Mouse (Mus musculus): ENCODE measurements around the gene Cabp1. TPM values are rescaled to one million over a fixed set of nuclear protein-coding genes. Genes with fewer than 3 reads are reported as not detected.

Cabp1 gene
- polyA plus RNA-seq, 1 experiment from 2014 or later: 13.0 TPM

DNA sequence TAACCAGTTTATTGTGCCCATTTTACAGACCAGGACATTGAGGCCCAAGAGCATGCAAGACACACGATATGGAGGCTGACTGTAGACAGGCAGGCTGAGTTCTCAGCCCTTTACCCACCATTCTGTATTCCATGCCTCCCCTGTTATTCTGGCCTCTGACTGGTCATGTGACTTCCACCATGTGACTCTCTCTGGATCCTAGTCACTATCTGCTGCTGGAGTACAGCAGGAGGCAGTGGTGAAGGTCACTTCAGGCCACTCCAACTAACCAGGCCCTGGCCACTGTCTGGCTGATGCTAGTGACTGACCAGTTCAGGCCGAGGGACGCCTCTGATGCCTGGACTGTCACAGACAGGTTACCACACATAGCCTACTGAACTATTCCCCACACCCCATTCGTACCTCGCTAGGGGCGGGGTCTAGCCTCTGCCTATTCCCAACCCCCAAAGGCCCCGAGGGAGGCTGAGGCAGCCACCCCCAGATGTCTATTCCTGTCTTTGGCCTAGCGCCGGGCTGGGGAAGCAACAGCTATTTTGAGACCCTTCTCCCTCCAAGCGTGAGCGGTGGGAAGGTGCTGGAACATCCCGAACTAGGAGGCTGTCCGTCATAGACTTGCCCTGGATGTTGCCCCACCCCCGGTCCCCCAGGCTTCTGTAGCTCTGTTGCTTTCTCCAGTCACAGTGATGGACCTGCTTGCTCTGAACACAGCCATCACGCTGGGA lies 36.8 kb upstream of the Cabp1 start:
- Histone ChIP-seq H3K4me1 (replicated peaks) (peaks cover 15% of the 10 kb centered on the region), H3K9ac (no peak overlapping the region), H3K4me2 (no peak overlapping the region), H3K4me3 (no peak overlapping the region), H3K36me3 (no peaks in the 10 kb centered on the region), H3K9me3 (no peaks in the 10 kb centered on the region), H3K27ac (no peak overlapping the region), H3K27me3 (peaks cover 41% of the 10 kb centered on the region)
- 0 out of 2 replicates have a peak, but pooled peaks have one; percentile 27 for ATAC-seq (ENCODE audit: low FRiP score)
- WGBS: 59% methylated on average over 15 of the region's 15 CpGs

- H3K4me1 ChIP-seq (replicated peaks): peaks cover 14% of the 10 kb centered on the region
- 84% methylated on average over 3 of the region's 3 CpGs for WGBS
- no peaks in the 10 kb centered on the region for H3K36me3 ChIP-seq
- peaks cover 10% of the 10 kb centered on the region for H3K27me3 ChIP-seq
- H3K27ac ChIP-seq: no peak overlapping the region
- no peak overlapping the region for H3K4me3 ChIP-seq
- H3K9me3 ChIP-seq: no peaks in the 10 kb centered on the region
- no peak for ATAC-seq (ENCODE audit: low FRiP score)
- no peak overlapping the region for H3K9ac ChIP-seq
- no peak overlapping the region for H3K4me2 ChIP-seq
These were observed 28.3 kb upstream of the Cabp1 start for GRCm38 (mm10) chr5:115222485-115222884.

DNA sequence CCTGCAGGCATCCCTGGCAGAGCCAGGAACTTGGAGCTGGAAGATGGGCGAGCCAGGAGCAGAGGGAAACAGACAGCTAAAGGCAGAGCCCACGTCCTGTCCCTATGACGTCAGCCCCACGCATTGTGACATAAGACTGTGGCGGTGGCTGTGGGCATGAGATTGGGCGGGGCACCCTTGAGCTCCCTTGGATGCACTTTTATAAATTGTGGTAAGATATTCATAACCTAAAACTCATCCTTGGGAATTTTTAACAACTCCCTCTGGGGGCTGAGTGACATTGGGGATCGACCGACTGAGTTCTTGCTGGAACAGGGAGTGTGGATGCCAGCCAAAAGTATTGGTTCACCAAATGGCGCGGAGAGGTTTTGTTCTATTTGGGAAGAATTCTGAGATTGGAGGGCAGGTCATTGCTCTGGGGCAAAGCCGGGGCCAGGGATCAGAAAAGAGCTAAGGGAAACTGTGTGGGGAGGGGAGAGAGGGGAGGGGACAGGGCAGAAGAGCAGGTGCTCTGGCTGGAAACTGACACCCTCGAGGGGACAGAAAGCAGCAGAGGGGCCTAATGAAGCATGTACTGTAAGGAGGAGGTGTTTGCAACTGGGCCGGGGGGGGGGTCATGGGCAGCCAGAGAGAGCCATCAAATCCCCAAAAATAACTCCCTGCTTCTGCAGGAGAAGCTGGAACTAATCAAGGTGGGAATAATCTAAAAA lies 26.9 kb upstream of the Cabp1 start:
- H3K4me2 ChIP-seq: no peak overlapping the region
- H3K9me3 ChIP-seq: no peaks in the 10 kb centered on the region
- H3K27me3 ChIP-seq: peaks cover 17% of the 10 kb centered on the region
- H3K4me3 ChIP-seq: no peak overlapping the region
- no peaks in the 10 kb centered on the region for H3K36me3 ChIP-seq
- peaks cover 14% of the 10 kb centered on the region for H3K4me1 ChIP-seq (replicated peaks)
- no peak overlapping the region for H3K27ac ChIP-seq
- peak overlapping the region; percentile 40; the same call in 1 of the 2 replicates for H3K9ac ChIP-seq
- 38% methylated on average over 13 of the region's 13 CpGs for WGBS
- ATAC-seq (ENCODE audit: low FRiP score): no peak

DNA sequence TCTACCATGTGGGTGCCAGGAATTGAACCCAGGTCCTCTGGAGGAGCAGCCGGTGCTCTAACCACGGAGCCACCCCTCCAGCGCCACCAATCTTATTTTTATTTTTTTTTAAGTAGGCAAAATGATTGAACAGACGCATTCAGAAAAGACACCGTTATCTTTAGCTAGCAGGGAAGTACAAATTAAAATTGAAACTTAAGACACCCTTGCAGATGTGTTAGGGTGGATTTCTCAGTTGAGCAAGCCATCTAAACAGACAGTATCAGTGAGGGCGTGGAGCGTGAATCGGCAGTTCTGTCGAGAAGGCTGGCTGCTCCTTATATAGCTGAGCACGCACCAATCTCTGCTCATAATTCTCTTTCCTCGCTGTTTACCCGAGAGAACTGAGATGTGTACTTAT lies 23.8 kb upstream of the Cabp1 start:
- ATAC-seq (ENCODE audit: low FRiP score): no peak
- Histone ChIP-seq H3K4me1 (replicated peaks) (peaks cover 22% of the 10 kb centered on the region), H3K4me2 (no peak overlapping the region), H3K9ac (no peak overlapping the region), H3K36me3 (no peaks in the 10 kb centered on the region), H3K9me3 (no peaks in the 10 kb centered on the region), H3K27me3 (peaks cover 28% of the 10 kb centered on the region), H3K4me3 (no peak overlapping the region), H3K27ac (no peak overlapping the region)
- WGBS: 94% methylated on average over 12 of the region's 12 CpGs

- WGBS: 13% methylated on average over 27 of the region's 27 CpGs
- H3K27me3 ChIP-seq: peaks cover 33% of the 10 kb centered on the region
- H3K4me1 ChIP-seq (replicated peaks): peaks cover 11% of the 10 kb centered on the region
- peak overlapping the region; percentile 77 for H3K9ac ChIP-seq
- peak overlapping the region; percentile 83 for H3K27ac ChIP-seq
- peak overlapping the region; percentile 45 for H3K4me3 ChIP-seq
- H3K36me3 ChIP-seq: no peaks in the 10 kb centered on the region
- H3K9me3 ChIP-seq: no peaks in the 10 kb centered on the region
- ATAC-seq (ENCODE audit: low FRiP score): peak; percentile 64; the same call in 1 of the 2 replicates
- H3K4me2 ChIP-seq: peak overlapping the region; percentile 65
These were observed 21.3 kb upstream of the Cabp1 start for GRCm38 (mm10) chr5:115215273-115216185.

- no peaks in the 10 kb centered on the region for H3K9me3 ChIP-seq
- H3K4me2 ChIP-seq: peak overlapping the region; percentile 65
- H3K4me3 ChIP-seq: peak overlapping the region; percentile 45
- H3K36me3 ChIP-seq: no peaks in the 10 kb centered on the region
- H3K4me1 ChIP-seq (replicated peaks): peaks cover 11% of the 10 kb centered on the region
- WGBS: under 1% methylated on average over 17 of the region's 17 CpGs
- H3K27me3 ChIP-seq: peaks cover 27% of the 10 kb centered on the region
- peak; percentile 65 for ATAC-seq (ENCODE audit: low FRiP score)
- H3K27ac ChIP-seq: peak overlapping the region; percentile 83
- peak overlapping the region; percentile 77 for H3K9ac ChIP-seq
These were observed 20.7 kb upstream of the Cabp1 start for GRCm38 (mm10) chr5:115214864-115215263.

GRCm38 (mm10) chr5:115212861-115213260 lies 18.7 kb upstream of the Cabp1 start:
- H3K4me3 ChIP-seq: no peak overlapping the region
- no peaks in the 10 kb centered on the region for H3K9me3 ChIP-seq
- H3K4me2 ChIP-seq: no peak overlapping the region
- WGBS: 74% methylated on average over 4 of the region's 4 CpGs
- no peak overlapping the region for H3K9ac ChIP-seq
- H3K4me1 ChIP-seq (replicated peaks): peaks cover 11% of the 10 kb centered on the region
- peaks cover 27% of the 10 kb centered on the region for H3K27me3 ChIP-seq
- H3K36me3 ChIP-seq: no peaks in the 10 kb centered on the region
- no peak overlapping the region for H3K27ac ChIP-seq
- ATAC-seq (ENCODE audit: low FRiP score): no peak

- 72% methylated on average over 9 of the region's 9 CpGs for WGBS
- no peak for ATAC-seq (ENCODE audit: low FRiP score)
These were observed 18.3 kb upstream of the Cabp1 start for GRCm38 (mm10) chr5:115212451-115212850.

GRCm38 (mm10) chr5:115210380-115210779 lies 16.2 kb upstream of the Cabp1 start:
- H3K4me2 ChIP-seq: no peak overlapping the region
- no peak for ATAC-seq (ENCODE audit: low FRiP score)
- peaks cover 18% of the 10 kb centered on the region for H3K27me3 ChIP-seq
- no peak overlapping the region for H3K9ac ChIP-seq
- H3K9me3 ChIP-seq: no peaks in the 10 kb centered on the region
- no peak overlapping the region for H3K27ac ChIP-seq
- H3K36me3 ChIP-seq: no peaks in the 10 kb centered on the region
- WGBS: 3% methylated on average over 1 of the region's 1 CpGs
- peaks cover 8% of the 10 kb centered on the region for H3K4me1 ChIP-seq (replicated peaks)
- H3K4me3 ChIP-seq: no peak overlapping the region

More at GRCm38 (mm10) chr5:115212451-115212850, 18.3 kb upstream of the Cabp1 start:
- no peaks in the 10 kb centered on the region for H3K9me3 ChIP-seq
- H3K36me3 ChIP-seq: no peaks in the 10 kb centered on the region
- H3K4me1 ChIP-seq (replicated peaks): peaks cover 11% of the 10 kb centered on the region
- no peak overlapping the region for H3K4me3 ChIP-seq
- H3K9ac ChIP-seq: no peak overlapping the region
- H3K27me3 ChIP-seq: peaks cover 27% of the 10 kb centered on the region
- H3K4me2 ChIP-seq: no peak overlapping the region
- H3K27ac ChIP-seq: no peak overlapping the region

GRCm38 (mm10) chr5:115208601-115209000 lies 14.4 kb upstream of the Cabp1 start:
- Histone ChIP-seq H3K9ac (no peak overlapping the region), H3K36me3 (no peaks in the 10 kb centered on the region), H3K27ac (no peak overlapping the region), H3K4me3 (no peak overlapping the region), H3K9me3 (no peaks in the 10 kb centered on the region), H3K4me2 (no peak overlapping the region), H3K27me3 (0 out of 2 replicates have a peak, but pooled peaks cover 13% of the 10 kb centered on the region), H3K4me1 (replicated peaks) (peaks cover 21% of the 10 kb centered on the region)
- no peak for ATAC-seq (ENCODE audit: low FRiP score)
- 62% methylated on average over 5 of the region's 5 CpGs for WGBS

- WGBS: 19% methylated on average over 9 of the region's 16 CpGs
- Histone ChIP-seq H3K4me1 (replicated peaks) (peaks cover 24% of the 10 kb centered on the region), H3K4me3 (no peak overlapping the region), H3K4me2 (no peak overlapping the region), H3K9ac (no peak overlapping the region), H3K9me3 (no peaks in the 10 kb centered on the region), H3K36me3 (no peaks in the 10 kb centered on the region), H3K27me3 (0 out of 2 replicates have a peak, but pooled peaks cover 13% of the 10 kb centered on the region), H3K27ac (no peak overlapping the region)
- no peak for ATAC-seq (ENCODE audit: low FRiP score)
These were observed 13.7 kb upstream of the Cabp1 start for GRCm38 (mm10) chr5:115207892-115208291.

- H3K4me2 ChIP-seq: no peak overlapping the region
- H3K4me3 ChIP-seq: no peak overlapping the region
- 0 out of 2 replicates have a peak, but pooled peaks cover 17% of the 10 kb centered on the region for H3K27me3 ChIP-seq
- no peak overlapping the region for H3K27ac ChIP-seq
- H3K9me3 ChIP-seq: no peaks in the 10 kb centered on the region
- H3K9ac ChIP-seq: no peak overlapping the region
- 54% methylated on average over 5 of the region's 5 CpGs for WGBS
- ATAC-seq (ENCODE audit: low FRiP score): no peak
- peaks cover 24% of the 10 kb centered on the region for H3K4me1 ChIP-seq (replicated peaks)
- H3K36me3 ChIP-seq: no peaks in the 10 kb centered on the region
These were observed 13.1 kb upstream of the Cabp1 start for GRCm38 (mm10) chr5:115207244-115207643.
